Mouse (Mus musculus) left cerebral cortex, postnatal 4 days (tissue): ENCODE measurements at regions not wholly inside any gene's neighbourhood (a gene's known extent, or its start where the extent isn't known, plus 50 kb on each side); places are given as distances from the start of the nearest gene placed in this dataset.
A peak's percentile ranks its signal among the peaks of the same experiment; 100 is the strongest.

Experiments used
- DNase-seq: peaks from one replicate; pipeline ENCODE4 v3.0.0-alpha.2; 2022
- intact Hi-C: fragments of 180-260 bp; cut with DNase I; formaldehyde crosslinking; loops from one replicate; pipeline ENCODE4 v1.15.1; 2025

DNA sequence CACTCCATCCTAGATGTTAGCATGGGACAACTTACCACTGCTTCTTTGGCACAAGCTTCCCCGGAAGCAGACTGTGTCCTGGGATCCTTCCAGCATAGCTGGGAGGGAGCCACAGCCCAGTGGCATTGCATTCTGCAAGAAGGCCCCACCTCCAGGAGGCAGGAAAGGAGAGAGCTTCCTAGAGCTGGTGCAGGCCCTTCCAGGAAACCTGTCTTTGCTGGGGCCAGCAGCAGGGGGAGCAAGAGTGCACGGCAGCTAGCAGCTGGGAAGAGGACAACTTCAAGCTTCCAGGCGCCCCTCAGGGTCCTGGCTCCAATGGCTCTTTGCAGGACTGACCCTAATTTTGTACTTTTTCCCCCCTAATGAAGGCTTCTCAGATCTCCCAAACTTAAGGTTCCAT lies 115.4 kb upstream of the Sorcs3 start:
- peak; percentile 70 for DNase-seq
- intact Hi-C loops = no loop called here

GRCm38 (mm10) chr19:48097363-48097762 lies 108.5 kb upstream of the Sorcs3 start:
- intact Hi-C loops = no loop called here
- DNase-seq = peak; percentile 22

DNA sequence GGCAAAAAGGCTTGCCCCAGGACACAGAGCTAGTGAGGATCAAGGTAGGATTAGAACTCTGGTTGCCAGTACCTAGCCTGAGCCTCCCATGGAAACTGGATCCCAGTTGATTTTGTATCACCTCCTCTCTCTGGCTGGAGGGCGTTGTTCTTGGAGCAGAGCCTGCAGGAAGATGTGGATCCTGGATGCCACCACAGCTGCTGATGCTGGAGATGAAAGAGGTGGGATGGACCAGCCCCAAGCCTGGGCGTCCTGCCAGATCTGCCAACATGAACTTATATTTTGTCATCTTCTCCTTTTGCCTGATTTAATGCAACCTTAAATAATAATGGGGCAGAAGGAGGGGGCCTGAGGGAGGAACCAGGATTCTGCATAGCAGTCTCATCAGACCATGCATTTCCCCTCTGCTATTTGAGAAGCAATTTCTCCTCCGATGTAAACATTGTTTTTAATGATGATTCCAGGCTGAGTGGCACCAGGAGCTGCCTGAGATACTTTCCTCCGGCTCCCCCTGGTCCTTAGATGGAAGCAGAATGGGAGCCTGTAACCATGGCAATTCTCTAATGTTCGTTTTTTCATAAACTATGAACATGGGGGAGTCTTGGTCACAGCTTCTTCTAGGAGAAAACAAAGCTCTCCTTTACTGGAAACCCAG lies 107.8 kb upstream of the Sorcs3 start:
- peak; percentile 60 for DNase-seq
- intact Hi-C loops = no loop called here

DNA sequence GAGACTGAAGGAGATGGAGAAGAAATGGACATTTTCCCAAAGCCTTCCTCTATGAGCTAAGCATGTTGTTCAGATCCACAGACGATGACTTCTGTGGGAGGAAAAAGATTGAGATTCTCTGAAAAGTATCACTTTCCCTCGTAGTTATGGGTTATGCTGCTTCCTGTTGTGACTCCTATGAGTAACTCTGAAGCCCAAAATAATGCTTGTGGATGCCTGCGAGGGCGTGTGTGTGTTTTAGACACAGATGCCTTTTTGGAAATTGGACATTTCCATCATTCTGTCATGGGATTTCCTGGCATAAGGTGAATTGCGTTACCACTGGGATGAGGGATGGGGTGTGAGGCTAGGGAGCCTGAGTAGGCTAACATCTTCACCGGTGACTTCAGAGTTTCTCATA lies 104.8 kb upstream of the Sorcs3 start:
- intact Hi-C loops = no loop called here
- no peak for DNase-seq

- intact Hi-C loops = no loop called here
- no peak for DNase-seq
These were observed 90.7 kb upstream of the Sorcs3 start for GRCm38 (mm10) chr19:48115155-48115554.

DNA sequence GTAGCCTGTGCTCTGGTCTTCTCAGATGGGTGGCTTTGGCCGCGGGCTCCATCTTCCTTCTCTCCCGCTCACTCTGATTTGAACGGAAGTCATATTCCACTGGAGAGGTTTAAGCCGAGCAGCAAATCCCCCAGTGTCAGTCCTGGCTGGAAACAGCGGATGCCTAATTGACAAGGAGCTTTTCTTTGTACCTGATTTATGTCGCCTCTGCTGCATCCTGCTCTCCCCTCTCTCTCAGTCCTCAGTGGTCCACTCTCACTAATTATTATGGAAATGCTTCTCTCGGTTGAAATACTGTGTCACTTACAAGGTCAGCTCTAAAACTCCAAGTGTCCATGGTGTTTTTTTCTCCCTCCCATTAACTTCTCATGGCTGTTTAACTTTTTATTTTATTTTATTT lies 90.1 kb upstream of the Sorcs3 start:
- no peak for DNase-seq

GRCm38 (mm10) chr19:48116689-48117088 lies 89.1 kb upstream of the Sorcs3 start:
- DNase-seq = no peak
- intact Hi-C loops = no loop called here

More for the DNA sequence above, 90.1 kb upstream of the Sorcs3 start:
- intact Hi-C loops = no loop called here

DNA sequence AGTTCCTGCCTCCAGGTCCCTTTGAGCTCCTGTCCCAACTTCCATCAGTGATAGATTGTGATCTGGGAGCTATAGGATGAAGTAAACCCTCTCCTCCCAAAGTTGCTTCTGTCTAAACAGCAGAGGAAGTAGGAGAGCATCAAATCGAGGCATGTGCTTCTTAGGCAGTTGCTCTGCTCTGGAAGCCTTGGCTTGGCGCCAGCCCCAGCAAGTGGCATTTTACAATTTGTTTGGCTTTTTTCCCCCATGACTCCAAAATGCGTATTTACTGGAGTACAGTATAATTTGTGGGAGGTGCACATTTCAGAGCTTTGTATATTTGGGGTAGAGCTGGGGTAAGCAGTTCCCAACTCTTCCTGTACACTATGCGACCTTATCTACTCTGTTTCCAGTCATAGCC lies 88.2 kb upstream of the Sorcs3 start:
- DNase-seq = peak; percentile 12
- intact Hi-C loops = no loop called here

- no peak for DNase-seq
- intact Hi-C loops = no loop called here
These were observed 83.5 kb upstream of the Sorcs3 start for GRCm38 (mm10) chr19:48122281-48122680.

DNA sequence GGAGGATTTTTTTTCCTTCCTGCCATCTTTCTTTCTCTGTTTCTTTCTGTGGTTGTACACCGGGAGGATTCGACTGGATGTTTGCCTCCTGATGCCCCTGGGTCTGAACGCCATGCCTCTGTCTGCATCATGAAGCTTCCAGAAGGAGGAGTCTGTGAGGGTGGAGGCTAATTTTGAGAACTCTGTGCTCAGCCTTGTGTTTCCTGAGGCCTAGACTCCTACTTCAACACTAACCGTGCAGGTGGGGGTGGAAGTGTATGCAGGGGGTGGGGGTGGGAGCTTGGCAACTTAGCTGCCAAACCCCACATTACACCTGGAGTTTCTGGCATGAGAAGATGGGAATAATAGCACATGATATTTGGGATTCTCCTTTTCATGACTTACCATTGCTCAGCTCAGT lies 82.0 kb upstream of the Sorcs3 start:
- DNase-seq = no peak
- intact Hi-C loops = no loop called here

GRCm38 (mm10) chr19:48125731-48126130 lies 80.1 kb upstream of the Sorcs3 start:
- DNase-seq = no peak
- intact Hi-C loops = no loop called here

GRCm38 (mm10) chr19:48128089-48128488 lies 77.7 kb upstream of the Sorcs3 start:
- intact Hi-C loops = no loop called here
- DNase-seq = no peak

DNA sequence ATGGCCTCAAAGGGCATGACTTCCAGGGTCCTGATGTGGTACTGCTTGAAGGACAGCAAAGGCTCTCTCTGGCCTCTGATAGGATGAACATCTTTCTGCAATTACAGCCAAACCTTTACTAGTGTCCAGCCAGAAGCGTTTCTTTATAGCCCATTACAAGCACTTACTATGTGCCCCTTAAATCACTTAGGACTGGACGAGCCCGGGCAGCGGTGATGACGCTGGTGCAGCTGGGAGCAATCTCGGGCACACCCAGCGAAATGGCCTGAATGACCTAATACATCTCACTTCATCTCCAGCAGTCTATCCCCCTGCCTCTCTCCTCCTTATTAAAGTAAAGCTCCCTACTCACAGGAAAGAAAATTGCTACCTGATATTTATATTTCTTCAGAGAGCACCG lies 69.6 kb upstream of the Sorcs3 start:
- intact Hi-C loops = no loop called here
- no peak for DNase-seq

GRCm38 (mm10) chr19:48144129-48144528 lies 61.7 kb upstream of the Sorcs3 start:
- intact Hi-C loops = loop anchor here (10.0 kb wide), 1 partner anchor 149 kb away; no protein-coding TSS in a partner anchor
- DNase-seq = peak; percentile 34
